Mouse (Mus musculus) hindbrain, embryonic 14.5 days (tissue): Measurements from ENCODE around the gene Gm5751. TPM values are rescaled to one million over a fixed set of nuclear protein-coding genes. Genes with fewer than 3 reads are reported as not detected.
"Not testable (repeated sequence)": the region's sequence is repeated elsewhere in the genome, so short reads cannot be mapped to it uniquely, and the experiment has no call there.

ENCODE experiments used
- ATAC-seq: fragments of 200-750 bp; cut with Nextera tagmentation; 2 replicates; pipeline ENCODE4 v1.8.0; 2017; ENCODE audit warnings: moderate number of reproducible peaks, mild to moderate bottlenecking, moderate TSS enrichment, moderate library complexity; ENCODE audit not compliant: low FRiP score
- DNase-seq: peaks from one replicate; pipeline ENCODE4 v3.0.0-alpha.2; 2015; ENCODE audit warnings: low spot score
- H3K27ac ChIP-seq: fragments of 300-500 bp; sonication (generic); 2 replicates; pipeline ENCODE4 v1.5.1; 2014; ENCODE audit warnings: mild to moderate bottlenecking, moderate library complexity
- H3K27me3 ChIP-seq: fragments of 300-500 bp; sonication (generic); 2 replicates; pipeline ENCODE4 v1.6.1; 2014; ENCODE audit warnings: mild to moderate bottlenecking, low read length, mixed read lengths; ENCODE audit not compliant: control insufficient read depth, insufficient read depth
- H3K36me3 ChIP-seq: fragments of 300-500 bp; sonication (generic); replicated peaks from 2 replicates; pipeline ENCODE4 v1.6.1; 2014; ENCODE audit not compliant: control insufficient read depth, insufficient read depth
- H3K4me1 ChIP-seq: fragments of 300-500 bp; sonication (generic); replicated peaks from 2 replicates; pipeline ENCODE4 v1.6.1; 2014; ENCODE audit warnings: antibody characterized with exemption, low read length, mixed read lengths; ENCODE audit not compliant: control insufficient read depth, insufficient read depth
- H3K4me2 ChIP-seq: fragments of 300-500 bp; sonication (generic); replicated peaks from 2 replicates; pipeline ENCODE4 v1.6.1; 2014; ENCODE audit warnings: mild to moderate bottlenecking, moderate library complexity
- H3K4me3 ChIP-seq: fragments of 300-500 bp; sonication (generic); replicated peaks from 2 replicates; pipeline ENCODE4 v1.5.1; 2014; ENCODE audit warnings: mild to moderate bottlenecking, low read length
- H3K9ac ChIP-seq: fragments of 300-500 bp; sonication (generic); 2 replicates; pipeline ENCODE4 v1.6.1; 2014
- H3K9me3 ChIP-seq: fragments of 300-500 bp; sonication (generic); 2 replicates; pipeline ENCODE4 v1.6.1; 2016; ENCODE audit warnings: low read length; ENCODE audit not compliant: control insufficient read depth
- WGBS: fragments of 180-500 bp; shearing (Covaris S2); extraction: QIAGEN DNeasy Blood & Tissue Kit; methylation state at CpG from one replicate; pipeline ENCODE4 v1.1.7; 2014; 5-methylcytosine and 5-hydroxymethylcytosine counted together
- polyA plus RNA-seq: library from polyadenylated mRNA; unstranded; fragments of >200 nt; fragmentation: Nextera tagmentation; extraction: Ambion mirVana; gene quantifications from 2 replicates; pipeline ENCODE4 v1.2.1, GENCODE M21; 2014

Gm5751 gene
- not detected in 2 replicates for polyA plus RNA-seq

- not testable (repeated sequence) for DNase-seq, H3K9ac ChIP-seq, H3K9me3 ChIP-seq, H3K4me2 ChIP-seq, H3K4me1 ChIP-seq, H3K27ac ChIP-seq, H3K4me3 ChIP-seq, ATAC-seq, H3K27me3 ChIP-seq, H3K36me3 ChIP-seq
- WGBS: 90% methylated on average over 3 of the region's 4 CpGs
These were observed at the start of gene Gm5751 for GRCm38 (mm10) chrX:8873953-8874352. Gm5751 (plus strand) TSS chrX:8874253.

GRCm38 (mm10) chrX:8832043-8832442 is 42.0 kb upstream of the Gm5751 start:
- no peak for ATAC-seq
- Histone ChIP-seq H3K4me1 (no peaks in the 10 kb centered on the region), H3K9me3 (no peaks in the 10 kb centered on the region), H3K4me3 (no peak overlapping the region), H3K4me2 (no peak overlapping the region), H3K36me3 (no peaks in the 10 kb centered on the region), H3K9ac (no peak overlapping the region), H3K27ac (no peak overlapping the region), H3K27me3 (no peaks in the 10 kb centered on the region)
- DNase-seq: peak; percentile 72

GRCm38 (mm10) chrX:8843694-8844093 is 30.4 kb upstream of the Gm5751 start, which contains the start of gene Gm6592:
Gm6592 (plus strand) TSS chrX:8843994.
- H3K27me3 ChIP-seq: no peaks in the 10 kb centered on the region
- no peak within 1 kb of the TSS for H3K4me2 ChIP-seq
- 70% methylated on average over 1 of the region's 1 CpGs for WGBS
- no peaks in the 10 kb centered on the region for H3K36me3 ChIP-seq
- H3K4me1 ChIP-seq: no peaks in the 10 kb centered on the region
- H3K4me3 ChIP-seq: no peak within 1 kb of the TSS
- DNase-seq (no peak), ATAC-seq (no peak)
- H3K27ac ChIP-seq: no peak within 1 kb of the TSS
- H3K9me3 ChIP-seq: no peaks in the 10 kb centered on the region
- no peak within 1 kb of the TSS for H3K9ac ChIP-seq

- 95% methylated on average over 10 of the region's 10 CpGs for WGBS
- Histone ChIP-seq H3K27me3 (no peaks in the 10 kb centered on the region), H3K4me3 (no peak overlapping the region), H3K27ac (no peak overlapping the region), H3K36me3 (no peaks in the 10 kb centered on the region), H3K9ac (no peak overlapping the region), H3K9me3 (no peaks in the 10 kb centered on the region), H3K4me1 (no peaks in the 10 kb centered on the region), H3K4me2 (no peak overlapping the region)
- no peak for DNase-seq
- no peak for ATAC-seq
These were observed 21.6 kb upstream of the Gm5751 start for GRCm38 (mm10) chrX:8852486-8852885.

- H3K9ac ChIP-seq, H3K4me3 ChIP-seq, H3K9me3 ChIP-seq, H3K4me2 ChIP-seq, H3K4me1 ChIP-seq, H3K27me3 ChIP-seq, H3K36me3 ChIP-seq, H3K27ac ChIP-seq: not testable (repeated sequence)
- peak; percentile 70; the same call in 1 of the 2 replicates for ATAC-seq
- DNase-seq: peak; percentile 69
- 5% methylated on average over 3 of the region's 3 CpGs for WGBS
These were observed 9.7 kb upstream of the Gm5751 start for GRCm38 (mm10) chrX:8864331-8864730.

GRCm38 (mm10) chrX:8884336-8884735 is 10.3 kb downstream of the Gm5751 start:
- no peak overlapping the region for H3K9ac ChIP-seq
- ATAC-seq (no peak), DNase-seq (no peak)
- no peak overlapping the region for H3K4me2 ChIP-seq
- no peaks in the 10 kb centered on the region for H3K4me1 ChIP-seq
- no peaks in the 10 kb centered on the region for H3K36me3 ChIP-seq
- H3K27ac ChIP-seq: no peak overlapping the region
- H3K4me3 ChIP-seq: no peak overlapping the region
- 69% methylated on average over 4 of the region's 4 CpGs for WGBS
- H3K27me3 ChIP-seq: no peaks in the 10 kb centered on the region
- H3K9me3 ChIP-seq: no peaks in the 10 kb centered on the region

- Histone ChIP-seq H3K27ac (peak overlapping the region; percentile 90; the same call in 1 of the 2 replicates), H3K9ac (peak overlapping the region; percentile 90), H3K4me1 (0 out of 2 replicates have a peak, but pooled peaks cover 7% of the 10 kb centered on the region), H3K9me3 (no peaks in the 10 kb centered on the region), H3K4me2 (peak overlapping the region; percentile 68), H3K36me3 (no peaks in the 10 kb centered on the region), H3K4me3 (peak overlapping the region; percentile 57), H3K27me3 (no peaks in the 10 kb centered on the region)
- no peak for DNase-seq
- ATAC-seq: peak; percentile 58; the same call in 1 of the 2 replicates
- WGBS: 37% methylated on average over 5 of the region's 9 CpGs
These were observed 17.9 kb downstream of the Gm5751 start for GRCm38 (mm10) chrX:8891975-8892342.

- Histone ChIP-seq H3K9ac (peak within 1 kb of the TSS; percentile 90), H3K4me1 (0 out of 2 replicates have a peak, but pooled peaks cover 7% of the 10 kb centered on the region), H3K36me3 (no peaks in the 10 kb centered on the region), H3K4me3 (peak within 1 kb of the TSS; percentile 57), H3K4me2 (peak within 1 kb of the TSS; percentile 68), H3K27ac (peak within 1 kb of the TSS; percentile 90), H3K27me3 (no peaks in the 10 kb centered on the region), H3K9me3 (no peaks in the 10 kb centered on the region)
- ATAC-seq (peak; percentile 87), DNase-seq (peak; percentile 38)
- WGBS: 33% methylated on average over 65 of the region's 95 CpGs
These were observed 18.5 kb downstream of the Gm5751 start, which contains the start of gene B630019K06Rik for GRCm38 (mm10) chrX:8892343-8893155. B630019K06Rik (plus strand) TSS chrX:8892382.

- Histone ChIP-seq H3K9me3 (no peaks in the 10 kb centered on the region), H3K27me3 (no peaks in the 10 kb centered on the region), H3K27ac (peak overlapping the region; percentile 90), H3K36me3 (no peaks in the 10 kb centered on the region), H3K4me2 (peak overlapping the region; percentile 68), H3K4me1 (0 out of 2 replicates have a peak, but pooled peaks cover 7% of the 10 kb centered on the region), H3K9ac (peak overlapping the region; percentile 90), H3K4me3 (peak overlapping the region; percentile 57)
- no peak for DNase-seq
- WGBS: 15% methylated on average over 22 of the region's 42 CpGs
- ATAC-seq: peak; percentile 80
These were observed 19.2 kb downstream of the Gm5751 start for GRCm38 (mm10) chrX:8893182-8893651.
